Mouse (Mus musculus): Measurements from ENCODE around the gene Scgb1c1. TPM values are rescaled to one million over a fixed set of nuclear protein-coding genes. Genes with fewer than 3 reads are reported as not detected.

Gene Scgb1c1
- total and polyA plus RNA-seq, 3 experiments = not detected

GRCm38 (mm10) chr7:140877364-140877763 is 32.0 kb downstream of the Scgb1c1 start:
- in situ Hi-C loops (cut with MboI; ENCODE audit: low pct_ligation_motif_present, low pct_unique_long_range_greater_than_20kb, low sequenced_read_pairs) (no loop called here), dilution Hi-C loops (cut with MboI; ENCODE audit: extremely low pct_ligation_motif_present, extremely low pct_unique_long_range_greater_than_20kb, low sequenced_read_pairs) (no loop called here)
- H3K27ac ChIP-seq (ENCODE audit: insufficient read depth, low read depth) = peak overlapping the region; percentile 75
- peaks cover 4% of the 10 kb centered on the region for H3K79me2 ChIP-seq (replicated peaks; ENCODE audit: control insufficient read depth, extremely low read depth, insufficient read depth, poor library complexity, severe bottlenecking)
- peak; percentile 84 for DNase-seq (ENCODE audit: extremely low read depth)
- H3K4me3 ChIP-seq (replicated peaks in 1 of 3; ENCODE audit: low read depth in 2 of 3, low read length in 2 of 3, poor library complexity in 1 of 3) = peak overlapping the region in 1 of 3 experiments; percentile 8
- peaks cover 24 to 53% of the 10 kb centered on the region in 2 experiments for H3K36me3 ChIP-seq (replicated peaks in 1 of 2; ENCODE audit: control insufficient read depth in 1 of 2, insufficient read depth in 1 of 2, low read length in 1 of 2)
- peaks cover 21 to 59% of the 10 kb centered on the region in 2 experiments for H3K4me1 ChIP-seq (ENCODE audit: control insufficient read depth in 1 of 2, insufficient read depth in 2 of 2)
- H3K4me2 ChIP-seq (ENCODE audit: insufficient read depth, low read depth, poor library complexity, severe bottlenecking) = peak overlapping the region; percentile 47
- H3K27me3 ChIP-seq (replicated peaks) = no peaks in the 10 kb centered on the region
- peak overlapping the region; percentile 17; the same call in 1 of the 2 replicates for H3K9ac ChIP-seq (ENCODE audit: insufficient read depth, low read depth)
- no peaks in the 10 kb centered on the region for H3K9me3 ChIP-seq (replicated peaks; ENCODE audit: low read length)
- peak; percentile 57 for TF ChIP-seq MAX (IDR thresholded peaks at IDR 0.05; ENCODE audit: low read length)
- peak; percentile 98 for TF ChIP-seq CHD1 (IDR thresholded peaks at IDR 0.05; ENCODE audit: low read depth, low read length)
- TF ChIP-seq MYC (IDR thresholded peaks at IDR 0.05; ENCODE audit: low read depth, low read length) = peak; percentile 86
- no peak for TF ChIP-seq MEF2A (IDR thresholded peaks at IDR 0.05; ENCODE audit: borderline replicate concordance, low read depth, low read length)
- TF ChIP-seq HCFC1 (IDR thresholded peaks at IDR 0.05; ENCODE audit: low read depth, low read length) = peak; percentile 25; the same call in 1 of the 2 replicates
- TF ChIP-seq EP300 (IDR thresholded peaks at IDR 0.05; ENCODE audit: low read length) = peak; percentile 58
- TF ChIP-seq TCF12 (IDR thresholded peaks at IDR 0.05; ENCODE audit: low read depth, low read length) = 0 out of 2 replicates have a peak, but pooled peaks have one; percentile 37
- no peak for TF ChIP-seq MAFK (IDR thresholded peaks at IDR 0.05; ENCODE audit: insufficient replicate concordance, low read length)
- peak; percentile 90 for TF ChIP-seq MXI1 (IDR thresholded peaks at IDR 0.05; ENCODE audit: low read depth, low read length)
- TF ChIP-seq USF1 (IDR thresholded peaks at IDR 0.05; ENCODE audit: low read depth, low read length) = no peak
- TF ChIP-seq ETS1 (conservative IDR thresholded peaks at IDR 0.05; ENCODE audit: low read depth, low read length) = peak; percentile 25; the same call in 1 of the 2 replicates
- 0 out of 2 replicates have a peak, but pooled peaks have one; percentile 12 for TF ChIP-seq POLR2A (IDR thresholded peaks at IDR 0.05; ENCODE audit: low read depth, low read length)
- no peak for TF ChIP-seq CTCF (conservative IDR thresholded peaks at IDR 0.05 in 1 of 2, IDR thresholded peaks at IDR 0.05 in 1 of 2; ENCODE audit: low read depth in 2 of 2, low read length in 2 of 2)
- TF ChIP-seq IRF4 (IDR thresholded peaks at IDR 0.05; ENCODE audit: low read depth, low read length) = peak; percentile 82
- TF ChIP-seq SIN3A (IDR thresholded peaks at IDR 0.05; ENCODE audit: low read length) = peak; percentile 89

- in situ Hi-C loops (cut with MboI; ENCODE audit: low pct_ligation_motif_present, low pct_unique_long_range_greater_than_20kb, low sequenced_read_pairs) (no loop called here), dilution Hi-C loops (cut with MboI; ENCODE audit: extremely low pct_ligation_motif_present, extremely low pct_unique_long_range_greater_than_20kb, low sequenced_read_pairs) (no loop called here)
- TF ChIP-seq ZC3H11A (IDR thresholded peaks at IDR 0.05; ENCODE audit: low read depth, low read length) = no peak
- TF ChIP-seq MXI1 (IDR thresholded peaks at IDR 0.05; ENCODE audit: low read depth, low read length) = no peak
- no peak for TF ChIP-seq ZKSCAN1 (IDR thresholded peaks at IDR 0.05; ENCODE audit: borderline replicate concordance, low read depth, low read length)
- Histone ChIP-seq H3K36me3 (replicated peaks in 1 of 2; ENCODE audit: control insufficient read depth in 1 of 2, insufficient read depth in 1 of 2, low read length in 1 of 2) (peaks cover 20 to 46% of the 10 kb centered on the region in 2 experiments), H3K4me1 (ENCODE audit: control insufficient read depth in 1 of 2, insufficient read depth in 2 of 2) (peaks cover 24 to 68% of the 10 kb centered on the region in 2 experiments), H3K27ac (ENCODE audit: insufficient read depth, low read depth) (no peak overlapping the region), H3K9ac (ENCODE audit: insufficient read depth, low read depth) (no peak overlapping the region), H3K79me2 (replicated peaks; ENCODE audit: control insufficient read depth, extremely low read depth, insufficient read depth, poor library complexity, severe bottlenecking) (peaks cover 22% of the 10 kb centered on the region), H3K9me3 (replicated peaks; ENCODE audit: low read length) (no peaks in the 10 kb centered on the region), H3K4me3 (replicated peaks in 1 of 3; ENCODE audit: low read depth in 2 of 3, low read length in 2 of 3, poor library complexity in 1 of 3) (no peak overlapping the region), H3K27me3 (replicated peaks) (no peaks in the 10 kb centered on the region), H3K4me2 (ENCODE audit: insufficient read depth, low read depth, poor library complexity, severe bottlenecking) (no peak overlapping the region)
- DNase-seq (ENCODE audit: extremely low read depth) = no peak
Observed at GRCm38 (mm10) chr7:140879355-140879754, 34.0 kb downstream of the Scgb1c1 start.
